Mouse (Mus musculus) heart, postnatal 0 days (tissue): ENCODE measurements around the gene Csde1.

ENCODE experiments used
- CTCF ChIP-seq: IDR thresholded peaks from 2 replicates; pipeline ENCODE4 v1.5.1; 2016; ENCODE audit warnings: antibody characterized with exemption, control low read depth, low read depth
- EP300 ChIP-seq: IDR thresholded peaks from 2 replicates; pipeline ENCODE4 v1.6.1; 2016; ENCODE audit warnings: antibody characterized with exemption, low read depth

GRCm38 (mm10) chr3:102995605-102996321, 24.5 kb upstream of the Csde1 start, which contains the start of gene Sike1:
- TF ChIP-seq CTCF (no peak), EP300 (peak; percentile 77; the same call in 1 of the 2 replicates)
